Mouse (Mus musculus): ENCODE data around the gene Polr3b. TPM values are rescaled to one million over a fixed set of nuclear protein-coding genes. Genes with fewer than 3 reads are reported as not detected.

Polr3b gene
- polyA plus RNA-seq, 1 experiment, result 1.6 TPM

DNA sequence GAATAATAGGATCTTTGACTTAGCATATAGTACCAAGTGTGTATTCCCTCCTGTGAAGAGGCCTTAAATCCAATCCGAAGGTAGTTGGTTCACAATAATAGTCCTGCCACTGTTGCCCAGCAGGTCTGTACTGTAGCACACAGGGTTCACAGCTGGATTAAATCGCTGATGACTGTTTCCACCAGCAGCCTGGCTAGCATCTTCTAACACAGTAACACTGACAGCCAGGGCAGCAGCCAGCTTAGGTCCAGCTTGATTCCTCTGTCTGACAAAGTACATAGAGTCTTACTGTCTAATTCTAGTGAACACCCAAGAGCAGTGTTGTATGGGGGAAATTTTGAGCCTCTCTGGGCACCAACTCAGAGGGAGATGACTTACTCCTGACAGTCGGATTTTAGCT, 29.3 kb upstream of the Polr3b start:
- 76% methylated on average over 3 of the region's 3 CpGs for WGBS
- H3K27me3 ChIP-seq (ENCODE audit: control insufficient read depth, insufficient read depth, low read length), result no peaks in the 10 kb centered on the region
- peaks cover 6% of the 10 kb centered on the region for H3K36me3 ChIP-seq (ENCODE audit: control insufficient read depth, insufficient read depth, low read length)

DNA sequence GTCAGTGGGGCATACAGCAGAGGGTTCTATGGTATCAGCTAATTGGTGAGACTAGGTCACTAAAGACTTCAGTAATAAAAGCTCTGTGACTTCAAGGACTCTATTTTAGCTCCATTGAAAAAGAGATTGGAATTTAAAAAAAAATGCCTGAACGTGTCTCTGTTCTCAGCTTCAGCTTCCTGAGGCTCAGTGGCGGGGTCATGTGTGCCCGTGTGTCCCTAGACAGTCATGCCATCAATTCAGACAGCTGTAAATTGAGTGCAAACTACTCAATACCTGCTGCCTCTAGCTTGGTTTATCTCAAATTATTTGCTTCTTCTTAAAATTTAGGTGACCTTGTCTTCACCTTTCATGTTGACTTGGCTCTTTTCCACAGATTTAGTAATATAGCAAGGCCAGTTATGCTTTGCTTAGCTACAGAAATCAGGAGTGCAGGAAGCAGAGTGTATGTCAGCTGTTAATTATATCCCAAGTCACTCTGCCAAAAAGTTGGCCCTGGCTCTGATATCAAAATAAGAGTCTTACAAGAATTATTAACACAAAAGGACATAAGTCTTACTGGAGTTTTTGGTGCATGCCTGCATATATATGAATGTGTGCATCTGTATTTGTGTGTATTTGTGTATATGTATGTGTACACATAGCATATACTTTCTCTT, 24.8 kb upstream of the Polr3b start:
- TF ChIP-seq CTCF (IDR thresholded peaks at IDR 0.05; ENCODE audit: extremely low read depth, insufficient read length, insufficient replicate concordance, low read depth, low read length) (no peak), POLR2A (IDR thresholded peaks at IDR 0.05; ENCODE audit: low read depth, low read length) (no peak)
- Histone ChIP-seq H3K36me3 (ENCODE audit: control insufficient read depth, insufficient read depth, low read length) (peaks cover 3% of the 10 kb centered on the region; the same call in 1 of the 2 replicates), H3K27ac (ENCODE audit: insufficient read depth, low read depth, low read length) (no peak overlapping the region), H3K4me3 (ENCODE audit: low read depth, low read length) (no peak overlapping the region), H3K27me3 (ENCODE audit: control insufficient read depth, insufficient read depth, low read length) (no peaks in the 10 kb centered on the region), H3K4me1 (ENCODE audit: control insufficient read depth, insufficient read depth, insufficient read length, low read length) (no peaks in the 10 kb centered on the region)
- WGBS, result 53% methylated on average over 3 of the region's 3 CpGs

More for the DNA sequence above, 29.3 kb upstream of the Polr3b start:
- no peak for TF ChIP-seq CTCF (IDR thresholded peaks at IDR 0.05; ENCODE audit: extremely low read depth, insufficient read length, insufficient replicate concordance, low read depth, low read length)
- no peak for TF ChIP-seq POLR2A (IDR thresholded peaks at IDR 0.05; ENCODE audit: low read depth, low read length)
- H3K4me1 ChIP-seq (ENCODE audit: control insufficient read depth, insufficient read depth, insufficient read length, low read length), result no peaks in the 10 kb centered on the region
- H3K4me3 ChIP-seq (ENCODE audit: low read depth, low read length), result no peak overlapping the region
- H3K27ac ChIP-seq (ENCODE audit: insufficient read depth, low read depth, low read length), result no peak overlapping the region

DNA sequence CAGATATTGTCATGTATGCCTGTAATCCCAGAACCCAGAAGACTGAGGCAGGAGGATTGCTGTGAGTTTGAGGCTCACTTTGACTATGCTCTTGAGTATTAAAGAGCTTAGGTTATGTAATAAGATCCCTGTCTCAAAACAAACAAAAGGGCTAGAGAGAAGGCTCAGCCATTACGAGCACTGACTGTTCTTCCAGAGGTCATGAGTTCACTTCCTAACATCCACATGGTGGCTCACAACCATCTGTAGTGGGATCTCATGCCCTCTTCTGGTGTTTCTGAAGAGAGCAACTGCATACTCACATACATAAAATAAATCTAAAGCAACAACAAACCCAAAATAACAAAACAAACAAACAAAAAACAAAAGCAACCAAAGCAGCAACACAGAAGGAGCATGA, 23.9 kb upstream of the Polr3b start:
- Histone ChIP-seq H3K4me1 (ENCODE audit: control insufficient read depth, insufficient read depth, insufficient read length, low read length) (no peaks in the 10 kb centered on the region), H3K4me3 (ENCODE audit: low read depth, low read length) (no peak overlapping the region), H3K36me3 (ENCODE audit: control insufficient read depth, insufficient read depth, low read length) (no peaks in the 10 kb centered on the region), H3K27ac (ENCODE audit: insufficient read depth, low read depth, low read length) (no peak overlapping the region), H3K27me3 (ENCODE audit: control insufficient read depth, insufficient read depth, low read length) (no peaks in the 10 kb centered on the region)
- 50% methylated on average over 1 of the region's 1 CpGs for WGBS
- TF ChIP-seq CTCF (IDR thresholded peaks at IDR 0.05; ENCODE audit: extremely low read depth, insufficient read length, insufficient replicate concordance, low read depth, low read length) (no peak), POLR2A (IDR thresholded peaks at IDR 0.05; ENCODE audit: low read depth, low read length) (no peak)

DNA sequence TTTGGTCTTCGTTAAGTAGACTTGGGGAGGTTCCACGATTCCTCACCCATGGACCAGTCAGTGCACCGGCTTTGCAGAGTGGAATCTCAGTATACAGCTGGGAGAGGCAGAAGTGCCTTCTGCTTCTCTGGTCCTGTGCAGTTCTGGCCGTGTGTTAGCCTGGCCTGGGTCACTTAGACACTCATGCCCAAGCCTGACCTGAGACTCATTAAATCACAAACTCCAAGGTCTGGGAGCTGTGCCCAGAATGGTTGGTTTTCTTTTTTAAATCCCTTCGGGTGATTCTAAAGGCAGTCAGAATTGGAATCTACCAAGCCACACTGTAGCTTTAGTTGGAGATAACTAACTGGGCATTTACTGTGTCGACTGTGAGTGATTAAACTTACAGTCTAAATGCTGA, 22.0 kb upstream of the Polr3b start:
- 86% methylated on average over 6 of the region's 6 CpGs for WGBS
- no peak overlapping the region for H3K4me3 ChIP-seq (ENCODE audit: low read depth, low read length)
- H3K27me3 ChIP-seq (ENCODE audit: control insufficient read depth, insufficient read depth, low read length), result no peaks in the 10 kb centered on the region
- TF ChIP-seq POLR2A (IDR thresholded peaks at IDR 0.05; ENCODE audit: low read depth, low read length), result no peak
- TF ChIP-seq CTCF (IDR thresholded peaks at IDR 0.05; ENCODE audit: extremely low read depth, insufficient read length, insufficient replicate concordance, low read depth, low read length), result no peak
- H3K4me1 ChIP-seq (ENCODE audit: control insufficient read depth, insufficient read depth, insufficient read length, low read length), result no peaks in the 10 kb centered on the region
- no peak overlapping the region for H3K27ac ChIP-seq (ENCODE audit: insufficient read depth, low read depth, low read length)
- no peaks in the 10 kb centered on the region for H3K36me3 ChIP-seq (ENCODE audit: control insufficient read depth, insufficient read depth, low read length)

DNA sequence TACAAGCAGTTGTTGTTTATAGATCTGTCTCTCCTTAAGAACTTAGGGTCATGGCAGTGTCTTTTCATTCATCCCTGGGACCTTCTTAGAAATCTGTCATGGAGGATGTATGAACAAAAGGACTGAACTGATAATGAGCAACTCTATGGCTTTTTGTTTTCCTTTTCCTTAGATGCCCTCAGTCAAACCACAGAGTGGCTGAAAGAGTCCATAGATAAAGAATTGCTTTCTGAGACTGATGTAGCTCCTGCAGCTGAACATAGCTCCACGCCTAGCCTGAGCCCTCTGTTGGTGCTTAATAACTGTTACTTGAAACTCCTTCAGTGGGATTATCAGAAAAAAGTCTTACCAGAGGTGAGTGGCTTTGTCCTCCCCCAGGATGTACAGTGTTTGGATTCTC, 17.8 kb upstream of the Polr3b start:
- no peak overlapping the region for H3K27ac ChIP-seq (ENCODE audit: insufficient read depth, low read depth, low read length)
- WGBS, result 77% methylated on average over 1 of the region's 1 CpGs
- no peak for TF ChIP-seq CTCF (IDR thresholded peaks at IDR 0.05; ENCODE audit: extremely low read depth, insufficient read length, insufficient replicate concordance, low read depth, low read length)
- no peaks in the 10 kb centered on the region for H3K4me1 ChIP-seq (ENCODE audit: control insufficient read depth, insufficient read depth, insufficient read length, low read length)
- no peak overlapping the region for H3K4me3 ChIP-seq (ENCODE audit: low read depth, low read length)
- no peaks in the 10 kb centered on the region for H3K27me3 ChIP-seq (ENCODE audit: control insufficient read depth, insufficient read depth, low read length)
- H3K36me3 ChIP-seq (ENCODE audit: control insufficient read depth, insufficient read depth, low read length), result 0 out of 2 replicates have a peak, but pooled peaks cover 1% of the 10 kb centered on the region

DNA sequence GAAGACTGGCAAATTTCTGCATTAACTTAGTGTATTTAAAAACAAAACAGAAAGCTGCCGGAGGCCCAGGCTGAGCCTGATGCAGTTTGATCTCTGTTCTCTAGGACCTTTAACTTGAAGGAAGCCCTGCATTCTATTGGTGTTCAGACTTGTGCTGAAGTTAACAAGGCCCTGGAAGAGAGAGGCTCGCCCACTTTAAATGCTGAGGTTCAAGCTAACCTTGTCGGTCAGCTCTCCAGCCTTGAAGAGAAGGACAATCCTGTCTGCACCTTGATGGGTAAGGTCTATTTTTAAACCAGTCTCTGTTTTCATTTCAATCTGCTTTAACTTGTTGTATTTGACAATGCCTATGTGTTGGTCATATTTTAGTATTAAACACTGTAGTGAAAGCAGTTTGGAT, 13.7 kb upstream of the Polr3b start:
- no peak for TF ChIP-seq CTCF (IDR thresholded peaks at IDR 0.05; ENCODE audit: extremely low read depth, insufficient read length, insufficient replicate concordance, low read depth, low read length)
- no peak for TF ChIP-seq POLR2A (IDR thresholded peaks at IDR 0.05; ENCODE audit: low read depth, low read length)
- no peak overlapping the region for H3K4me3 ChIP-seq (ENCODE audit: low read depth, low read length)
- H3K27me3 ChIP-seq (ENCODE audit: control insufficient read depth, insufficient read depth, low read length), result no peaks in the 10 kb centered on the region
- H3K36me3 ChIP-seq (ENCODE audit: control insufficient read depth, insufficient read depth, low read length), result 0 out of 2 replicates have a peak, but pooled peaks cover 1% of the 10 kb centered on the region
- no peaks in the 10 kb centered on the region for H3K4me1 ChIP-seq (ENCODE audit: control insufficient read depth, insufficient read depth, insufficient read length, low read length)
- 80% methylated on average over 3 of the region's 3 CpGs for WGBS
- no peak overlapping the region for H3K27ac ChIP-seq (ENCODE audit: insufficient read depth, low read depth, low read length)

DNA sequence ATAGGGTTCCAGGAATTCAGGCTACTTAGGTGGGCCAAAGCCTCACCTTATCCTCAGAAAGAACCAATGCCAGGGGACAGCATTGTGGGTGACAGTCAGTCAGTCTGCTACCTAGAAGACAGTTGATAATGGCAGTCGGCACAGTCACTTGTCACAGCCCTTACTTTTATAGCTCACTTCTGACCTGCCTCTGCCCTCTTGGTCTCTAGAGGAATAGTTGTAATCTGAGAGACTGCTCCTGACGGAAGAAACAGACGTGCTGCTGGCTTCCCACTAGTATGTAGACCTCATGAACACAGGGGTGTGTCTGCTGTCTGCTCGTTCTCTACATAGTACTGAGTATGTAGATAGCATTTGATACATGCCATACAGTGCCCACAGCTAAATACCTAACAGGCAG, 11.8 kb upstream of the Polr3b start:
- Histone ChIP-seq H3K27me3 (ENCODE audit: control insufficient read depth, insufficient read depth, low read length) (no peaks in the 10 kb centered on the region), H3K4me3 (ENCODE audit: low read depth, low read length) (no peak overlapping the region), H3K36me3 (ENCODE audit: control insufficient read depth, insufficient read depth, low read length) (0 out of 2 replicates have a peak, but pooled peaks cover 1% of the 10 kb centered on the region), H3K4me1 (ENCODE audit: control insufficient read depth, insufficient read depth, insufficient read length, low read length) (no peaks in the 10 kb centered on the region), H3K27ac (ENCODE audit: insufficient read depth, low read depth, low read length) (no peak overlapping the region)
- no peak for TF ChIP-seq CTCF (IDR thresholded peaks at IDR 0.05; ENCODE audit: extremely low read depth, insufficient read length, insufficient replicate concordance, low read depth, low read length)
- TF ChIP-seq POLR2A (IDR thresholded peaks at IDR 0.05; ENCODE audit: low read depth, low read length), result no peak
- 72% methylated on average over 4 of the region's 4 CpGs for WGBS
